Mouse (Mus musculus) cerebellum, adult 9-11 months (tissue): ENCODE measurements around the gene Mrps23.

ENCODE experiments used
- DNase-seq: peaks from one replicate; pipeline ENCODE4 v3.0.0; 2022

Gene Mrps23

DNA sequence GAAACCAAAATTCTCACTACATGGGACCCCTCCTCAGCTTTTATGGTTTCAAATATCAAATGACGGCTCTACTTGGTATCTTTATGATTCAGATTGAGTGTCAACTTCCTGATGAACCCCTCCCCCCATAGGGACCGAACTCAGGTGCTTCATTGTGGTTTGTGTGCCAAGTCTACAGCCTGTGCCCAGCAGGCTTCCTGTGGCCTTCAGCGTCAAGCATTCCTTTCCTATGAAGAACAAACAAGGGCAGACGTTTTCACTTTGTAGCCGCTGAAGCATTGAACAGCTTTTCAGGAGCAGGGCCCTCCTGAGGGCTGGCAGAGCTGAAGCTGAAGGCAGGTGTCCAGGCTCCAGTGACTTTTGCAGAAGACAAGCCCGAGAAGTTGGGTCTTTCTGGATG lies 9.6 kb downstream of the Mrps23 start:
- peak; percentile 47 for DNase-seq

GRCm38 (mm10) chr11:88214881-88215831 lies 11.0 kb downstream of the Mrps23 start:
- peak; percentile 91 for DNase-seq

DNA sequence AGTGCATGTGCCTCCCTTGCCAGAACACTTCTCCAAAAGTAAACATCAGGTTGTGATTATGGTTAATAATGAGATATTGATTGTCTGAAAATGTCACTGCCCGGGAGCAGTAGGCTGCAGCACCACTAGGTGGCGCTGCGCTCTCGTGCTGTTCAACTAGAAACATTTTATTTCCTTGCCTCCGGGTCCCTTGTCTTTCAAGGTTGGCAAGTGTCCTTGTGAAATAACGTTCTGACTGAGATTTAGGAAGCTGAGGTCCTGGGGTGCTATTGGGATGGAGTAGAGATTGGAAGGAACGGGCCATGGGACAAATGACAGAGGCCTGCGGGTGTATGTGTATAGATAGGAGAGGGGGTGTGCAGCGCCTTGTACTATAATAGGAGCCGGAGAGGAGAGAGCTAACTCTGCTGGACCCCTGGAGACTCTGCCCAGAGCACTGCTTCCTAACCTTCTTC lies 12.1 kb downstream of the Mrps23 start:
- DNase-seq = peak; percentile 81

GRCm38 (mm10) chr11:88218155-88218554 lies 14.0 kb downstream of the Mrps23 start:
- no peak for DNase-seq

- no peak for DNase-seq
Observed at GRCm38 (mm10) chr11:88218586-88218985, 14.4 kb downstream of the Mrps23 start.

DNA sequence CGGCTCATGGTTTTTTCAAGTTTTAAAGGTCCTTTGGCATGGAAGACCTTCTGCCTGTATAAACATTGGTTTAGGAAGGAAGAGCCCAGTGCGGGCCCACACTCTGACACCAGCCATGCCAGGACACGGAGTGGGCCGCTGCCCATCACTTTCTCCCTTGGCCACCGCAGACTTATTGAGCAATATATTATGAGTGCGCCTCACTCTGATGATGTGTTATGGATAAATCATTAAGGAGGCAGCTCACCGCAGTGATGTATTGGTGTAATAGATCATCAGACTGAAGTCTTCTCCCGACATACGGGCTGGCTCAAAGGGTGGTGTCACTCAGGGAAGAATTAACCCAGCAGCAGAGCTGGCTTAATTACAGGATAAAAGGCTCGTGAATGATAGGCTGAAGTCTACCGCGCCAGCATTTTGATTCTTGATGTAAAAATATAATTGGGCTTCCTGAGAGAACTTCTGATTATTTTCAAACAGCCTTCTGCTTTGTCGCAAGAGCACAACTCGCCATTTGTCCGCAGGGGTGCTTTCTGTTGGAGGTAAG lies 17.8 kb downstream of the Mrps23 start:
- DNase-seq = no peak

DNA sequence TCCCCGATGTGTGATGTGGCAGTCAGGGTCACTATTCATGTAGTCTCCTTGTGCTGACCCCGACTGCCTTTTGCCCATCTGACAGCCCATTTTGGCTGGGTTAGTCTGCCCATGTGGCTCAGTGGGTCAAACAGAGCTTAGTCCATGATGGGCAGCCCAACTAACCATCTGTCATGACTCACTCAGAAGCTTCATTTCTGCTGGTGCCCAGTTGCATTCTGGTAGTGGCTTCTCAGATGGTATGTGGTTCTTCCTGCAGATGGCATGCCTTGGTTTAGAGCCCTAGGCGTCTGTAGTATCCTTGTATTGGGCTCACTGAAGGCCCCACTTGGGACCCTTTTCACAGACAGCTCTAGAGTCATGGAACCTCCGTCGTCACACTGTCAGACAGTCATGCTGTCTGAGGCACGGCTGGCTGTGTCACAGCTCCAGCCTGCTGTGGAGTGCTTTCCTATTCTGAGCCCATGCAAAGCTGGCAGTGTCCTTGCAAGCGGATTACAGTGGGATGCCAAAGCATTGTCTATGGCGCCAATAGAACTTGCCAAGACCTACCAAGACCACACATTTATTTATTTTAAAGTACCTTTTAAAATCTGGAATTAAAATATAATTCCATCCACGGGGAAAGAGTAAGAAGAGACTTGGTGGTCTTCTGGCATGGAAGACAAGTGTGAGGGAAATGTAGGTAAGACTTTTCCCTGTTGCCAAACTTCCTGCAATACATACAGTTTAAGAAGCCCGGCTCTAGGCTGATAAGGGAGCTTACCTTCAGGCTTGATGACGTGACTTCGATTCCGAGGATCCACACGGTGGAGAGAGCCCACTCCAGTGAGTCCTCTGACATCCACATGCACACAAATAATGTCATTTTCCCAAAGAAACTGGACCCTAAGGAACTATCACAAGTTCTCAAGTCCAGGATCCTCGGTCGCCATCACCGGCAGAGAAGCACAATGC lies 23.1 kb downstream of the Mrps23 start:
- DNase-seq = no peak

GRCm38 (mm10) chr11:88231213-88231790 lies 27.1 kb downstream of the Mrps23 start:
- no peak for DNase-seq

DNA sequence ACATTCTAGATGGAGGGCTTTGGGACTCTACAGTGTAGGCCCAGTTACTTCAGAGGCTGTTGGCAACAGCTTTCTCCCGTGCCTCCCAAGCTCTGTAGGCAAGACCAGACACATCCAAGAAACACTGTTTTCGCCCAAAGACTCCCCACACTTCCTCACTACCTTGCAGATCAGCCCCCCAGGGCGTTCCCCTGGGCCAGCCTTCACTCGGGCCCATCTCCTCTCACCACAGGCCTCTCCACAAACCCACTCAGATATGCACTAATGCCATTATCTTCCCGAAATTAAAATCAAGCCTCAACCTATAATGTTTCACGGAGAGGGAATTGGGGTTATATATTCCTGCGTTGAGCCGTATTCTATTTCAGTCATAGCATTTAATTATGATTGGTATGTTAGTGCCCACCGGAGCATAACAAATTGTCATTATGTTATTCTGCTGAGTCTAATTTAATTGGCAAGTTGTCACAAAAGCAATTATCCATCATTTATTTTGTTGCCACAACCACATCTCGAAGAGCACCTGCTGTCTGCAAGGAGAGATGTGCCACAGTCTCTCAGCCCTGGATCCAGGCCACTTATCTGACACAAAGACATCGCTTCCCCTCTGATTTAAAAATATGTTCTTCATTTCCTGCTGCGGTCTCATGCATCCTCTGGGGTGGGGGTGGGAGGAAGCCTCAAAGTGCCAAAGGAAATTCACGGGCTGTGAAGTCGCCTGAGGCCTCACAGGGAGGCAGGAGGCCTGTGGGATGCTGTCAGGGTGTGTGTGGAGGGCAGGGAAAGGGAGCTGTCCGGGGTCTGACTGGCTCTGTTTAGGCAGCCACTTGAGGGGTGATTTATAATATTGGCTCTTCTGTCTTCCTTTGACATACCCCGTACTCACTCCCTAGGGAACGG lies 29.6 kb downstream of the Mrps23 start:
- no peak for DNase-seq

DNA sequence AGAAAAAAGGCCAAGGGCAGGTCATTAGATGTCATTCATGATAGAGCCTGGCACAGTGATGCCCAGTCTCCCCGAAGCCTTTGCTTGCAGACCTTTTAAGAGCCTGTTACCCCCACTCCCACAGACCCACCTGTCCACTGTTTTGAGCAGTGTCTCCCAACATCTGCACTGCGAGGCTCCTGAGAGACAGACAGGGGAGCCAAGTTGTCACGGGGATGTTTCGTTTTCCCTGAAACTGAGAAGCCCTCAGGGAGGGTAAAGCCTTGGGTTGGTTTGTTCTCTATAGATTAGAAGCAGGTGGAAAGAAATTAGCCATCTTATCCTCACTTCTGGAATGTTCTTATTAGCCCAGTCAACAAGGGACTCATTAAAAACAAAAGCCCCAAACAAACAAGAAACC lies 30.6 kb downstream of the Mrps23 start:
- no peak for DNase-seq

DNA sequence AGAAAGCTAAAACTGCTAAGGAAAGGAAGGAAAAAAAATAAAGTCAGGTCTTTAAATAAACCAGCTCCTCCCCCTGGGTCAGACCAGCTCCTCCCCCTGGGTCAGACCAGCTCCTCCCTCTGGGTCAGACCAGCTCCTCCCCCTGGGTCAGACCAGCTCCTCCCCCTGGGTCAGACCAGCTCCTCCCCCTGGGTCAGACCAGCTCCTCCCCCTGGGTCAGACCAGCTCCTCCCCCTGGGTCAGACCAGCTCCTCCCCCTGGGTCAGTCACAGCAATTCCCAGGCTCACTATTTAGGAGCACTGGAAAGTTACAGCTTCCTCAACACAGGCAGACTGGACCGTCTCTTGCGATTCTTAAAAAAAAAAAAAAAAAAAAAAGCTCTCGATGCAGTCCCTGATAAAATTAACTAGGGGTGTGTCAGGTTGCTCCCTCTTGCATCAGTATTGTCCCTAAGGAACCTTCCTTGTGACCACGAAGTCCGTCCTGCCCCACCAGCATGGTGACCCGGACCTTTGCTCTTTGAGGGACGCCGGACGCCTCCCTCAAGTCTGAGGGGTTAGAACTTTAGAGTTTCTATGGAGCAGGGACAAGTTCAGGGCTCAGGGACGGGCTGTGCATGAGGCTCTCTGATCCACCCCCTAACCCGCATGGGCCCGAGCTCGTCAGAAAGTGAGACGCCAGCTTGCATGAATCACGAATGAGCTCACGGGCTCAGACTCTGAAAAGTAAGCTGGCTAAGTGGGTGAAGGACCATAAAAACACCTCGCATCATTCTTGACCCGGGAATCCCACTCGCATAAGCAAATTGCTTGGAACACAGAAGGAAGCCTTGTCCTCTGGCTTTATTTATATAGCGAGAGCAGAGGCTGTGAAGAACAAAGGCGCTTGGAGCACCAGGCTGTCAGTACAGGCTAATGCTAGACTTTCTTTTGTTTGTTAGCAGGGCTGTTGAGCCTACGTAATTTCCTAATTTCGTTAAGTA lies 31.3 kb downstream of the Mrps23 start:
- no peak for DNase-seq

GRCm38 (mm10) chr11:88240275-88240674 lies 36.1 kb downstream of the Mrps23 start:
- DNase-seq = no peak

DNA sequence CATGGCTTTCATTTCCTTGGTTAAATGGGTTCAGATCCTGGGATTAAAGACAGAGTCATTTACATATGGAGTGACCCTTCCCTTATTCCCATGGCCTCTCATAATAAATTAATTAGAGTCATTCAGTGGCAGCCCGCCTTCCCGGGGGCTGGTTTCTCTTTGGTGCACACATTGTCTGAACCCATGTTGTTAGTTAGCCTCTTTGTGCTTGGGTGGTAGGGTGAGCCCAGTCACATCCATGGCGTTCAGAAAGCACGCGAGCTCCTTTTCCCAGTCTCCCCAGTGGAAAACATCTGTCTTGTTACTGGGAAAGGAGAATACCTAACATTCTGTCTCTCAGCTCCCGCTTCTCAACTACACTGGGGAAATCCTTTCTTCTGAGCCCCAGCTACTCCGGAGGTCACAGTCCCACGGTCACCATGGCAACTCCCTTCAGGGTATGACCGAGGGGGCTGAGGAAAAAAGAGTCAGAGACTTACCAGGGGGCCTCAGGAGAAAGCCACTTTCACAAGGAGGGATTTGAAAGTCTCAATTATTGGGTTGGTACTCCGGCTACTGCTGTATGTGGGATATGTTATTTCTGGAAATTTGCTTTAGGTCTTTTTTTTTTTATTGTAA lies 36.7 kb downstream of the Mrps23 start:
- no peak for DNase-seq

DNA sequence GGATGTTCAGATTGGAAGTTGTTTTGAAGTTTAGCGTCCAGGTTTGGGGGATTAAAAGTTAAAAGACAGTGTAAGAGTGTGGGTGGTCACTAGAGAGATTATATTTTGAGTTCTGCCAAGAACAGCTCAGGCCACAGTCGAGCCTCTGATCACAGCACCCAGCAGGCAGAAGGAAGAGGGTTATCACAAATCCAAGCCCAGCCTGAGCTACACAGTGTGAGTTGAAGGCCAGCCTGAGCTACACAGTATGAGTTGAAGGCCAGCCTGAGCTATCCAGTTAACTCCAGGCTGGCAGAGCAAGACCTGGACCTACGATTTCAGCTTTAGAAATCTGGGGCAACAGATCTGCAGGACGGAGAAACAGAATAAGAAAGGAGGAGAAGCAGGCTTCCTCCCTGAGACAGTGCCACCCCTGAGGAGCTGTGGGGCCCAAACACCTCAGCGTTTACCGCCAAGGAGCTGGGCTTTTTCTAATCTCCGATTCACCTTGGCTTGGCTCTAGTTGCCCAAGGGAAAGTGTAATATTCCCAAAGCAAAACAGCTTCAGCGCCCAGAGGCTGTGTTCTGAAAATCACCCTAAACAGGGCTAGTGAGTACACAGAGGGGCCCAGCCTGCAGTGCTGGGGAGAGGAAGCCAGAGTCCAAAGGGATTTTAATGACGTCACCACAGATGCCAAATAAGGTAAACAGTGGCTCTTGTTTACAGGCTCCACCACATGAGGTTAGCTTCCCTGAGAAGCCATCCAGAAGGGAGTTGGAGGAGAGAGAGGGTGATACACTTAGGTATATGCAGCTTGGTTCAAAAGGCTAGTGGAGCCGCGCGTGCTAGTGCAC lies 37.5 kb downstream of the Mrps23 start:
- DNase-seq = no peak

DNA sequence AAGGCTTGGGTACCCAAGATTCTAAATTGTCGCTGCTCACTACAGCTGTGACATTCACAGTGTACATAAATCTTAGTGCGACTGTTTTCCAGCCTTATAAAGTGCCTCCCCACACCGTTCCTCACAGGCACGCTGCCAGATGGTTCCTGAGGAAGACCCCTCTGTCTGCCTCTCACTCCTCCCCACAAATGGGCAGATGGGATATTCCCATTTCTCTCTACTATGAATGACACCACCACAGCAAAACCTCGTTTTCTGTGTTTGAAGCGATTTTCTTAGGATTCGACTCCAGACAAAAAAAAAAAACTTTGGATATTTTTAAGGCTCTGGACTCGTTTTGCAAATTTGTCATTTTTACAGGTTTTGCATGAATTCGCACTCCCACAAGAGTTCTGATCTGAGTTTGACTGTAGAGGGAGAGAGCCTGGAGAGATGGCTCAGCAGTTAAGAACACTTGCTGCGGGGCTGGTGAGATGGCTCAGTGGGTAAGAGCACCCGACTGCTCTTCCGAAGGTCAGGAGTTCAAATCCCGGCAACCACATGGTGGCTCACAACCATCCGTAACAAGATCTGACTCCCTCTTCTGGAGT lies 41.5 kb downstream of the Mrps23 start:
- no peak for DNase-seq

- DNase-seq = no peak
Observed at GRCm38 (mm10) chr11:88248636-88249035, 44.4 kb downstream of the Mrps23 start.

GRCm38 (mm10) chr11:88250568-88250967 lies 46.4 kb downstream of the Mrps23 start:
- DNase-seq = no peak

GRCm38 (mm10) chr11:88251295-88251694 lies 47.1 kb downstream of the Mrps23 start:
- DNase-seq = no peak
